Mouse (Mus musculus) ES-E14 (cell line): ENCODE measurements around the gene Myadml2.

Source experiments
- CHD2 ChIP-seq: IDR thresholded peaks from 2 replicates; pipeline ENCODE4 v1.6.1; 2014; ENCODE audit warnings: mild to moderate bottlenecking, low read depth, low read length, inconsistent platforms
- ZC3H11A ChIP-seq: IDR thresholded peaks from 2 replicates; pipeline ENCODE4 v1.6.1; 2012; ENCODE audit warnings: low read depth, mild to moderate bottlenecking, inconsistent platforms, low read length, borderline replicate concordance

DNA sequence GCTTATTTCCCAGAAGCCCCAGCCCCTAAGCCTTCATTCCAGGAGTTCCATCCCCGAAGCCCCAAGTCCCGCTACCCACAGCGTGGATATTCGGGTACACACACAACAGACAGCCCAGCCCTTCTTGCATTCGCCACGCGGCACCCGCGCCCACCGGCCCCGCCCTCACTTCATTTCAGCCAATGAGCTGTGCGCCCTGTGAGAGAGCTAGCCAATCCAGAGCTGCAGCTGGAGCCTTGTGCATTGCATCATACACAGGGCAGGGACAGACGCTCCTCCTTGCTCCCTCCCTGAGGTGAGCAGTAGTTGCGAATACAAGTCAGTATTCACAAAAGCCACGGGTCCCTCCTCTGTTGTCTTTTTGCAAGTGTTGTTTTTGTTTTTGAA is 4.4 kb downstream of the Myadml2 start, which contains the start of gene Pycr1:
- TF ChIP-seq ZC3H11A (no peak), CHD2 (0 out of 2 replicates have a peak, but pooled peaks have one; percentile 47)
